Mouse (Mus musculus) layer of hippocampus, postnatal 25 days (tissue): ENCODE measurements around the gene Bud13. TPM values are rescaled to one million over a fixed set of nuclear protein-coding genes. Genes with fewer than 3 reads are reported as not detected.

Source experiments
- DNase-seq, 2 experiments: peaks; one replicate each; pipeline ENCODE4 v3.0.0; 2022; ENCODE audit warnings: mixed read lengths in 2 of 2, low spot score in 1 of 2; ENCODE audit errors: extremely low spot score in 1 of 2
- total RNA-seq, 2 experiments: library from RNA; stranded (reverse); gene quantifications; 2 replicates each; pipeline ENCODE4 v1.2.3; 2021

Gene Bud13
- 10 to 100 TPM; 10.2 to 13.0 TPM for total RNA-seq

DNA sequence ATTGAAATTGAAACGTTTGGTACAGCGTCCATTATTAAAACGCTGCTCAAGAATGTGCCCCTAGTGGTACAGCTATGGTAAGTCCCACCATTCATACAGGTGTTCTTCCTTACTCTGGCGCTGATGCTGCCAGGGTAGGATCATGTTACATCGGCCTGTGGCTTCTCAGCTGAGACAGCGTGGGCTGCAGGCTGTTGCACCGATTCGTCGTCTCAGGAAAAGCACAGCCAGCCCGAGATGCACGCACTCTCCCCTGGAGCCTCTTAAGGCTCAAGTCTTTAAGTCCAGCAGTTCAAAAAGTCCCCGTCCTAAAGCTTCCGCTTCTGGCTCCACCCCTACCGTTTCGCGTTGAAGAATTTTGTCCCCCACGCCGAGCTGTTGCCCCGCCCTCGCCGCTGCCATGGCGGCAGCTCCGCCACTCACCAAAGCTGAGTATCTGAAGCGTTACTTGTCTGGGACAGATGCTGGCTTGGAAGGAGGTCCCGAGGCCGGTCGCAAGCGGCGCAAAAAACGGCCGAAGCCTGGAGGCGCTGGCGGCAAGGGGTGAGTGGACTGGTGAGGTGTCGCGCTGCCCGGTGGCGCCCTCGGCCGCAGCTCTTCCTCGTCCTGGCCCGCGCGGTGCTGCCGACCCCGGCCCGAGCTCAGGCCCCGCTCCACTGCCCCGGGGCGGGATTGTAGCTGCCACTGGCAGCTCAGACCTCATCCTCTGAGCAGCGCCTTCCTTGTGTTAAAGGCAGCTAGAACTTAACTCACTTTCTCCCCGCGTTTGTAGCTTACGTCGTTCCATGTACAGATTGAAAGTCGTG, at the start of gene Bud13:
Gene Bud13 (plus strand): TSS at position 378 of the 806 bp plus-strand sequence.
- peak; percentile 88 to 93 for DNase-seq

DNA sequence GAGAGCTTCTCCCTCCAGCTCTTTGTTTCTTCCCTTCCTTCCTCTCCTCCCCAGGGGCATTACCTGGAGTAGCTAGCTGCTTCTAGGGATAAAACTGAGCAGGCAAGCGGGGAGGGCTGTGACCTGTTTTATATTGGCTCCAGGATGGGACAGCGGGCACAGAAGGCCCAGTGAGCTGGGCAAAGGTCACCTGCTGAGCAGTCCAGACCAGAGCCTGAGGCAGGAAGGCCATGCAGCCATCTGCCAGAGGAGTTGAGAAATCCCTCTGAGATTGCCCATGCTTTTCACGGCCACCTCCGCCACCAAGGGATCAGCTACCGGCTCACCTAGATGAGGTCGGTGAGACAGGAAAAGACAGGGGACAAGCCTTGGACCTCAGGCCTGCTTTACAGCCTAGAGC, 47.6 kb upstream of the Bud13 start:
- no peak for DNase-seq

GRCm38 (mm10) chr9:46235596-46235648, 47.4 kb upstream of the Bud13 start, which contains the start of gene Apoc3:
Apoc3 (minus strand) TSS chr9:46235636.
- DNase-seq = no peak

- no peak for DNase-seq
Measured at GRCm38 (mm10) chr9:46235649-46236048, 47.2 kb upstream of the Bud13 start.

- DNase-seq = no peak
Measured at GRCm38 (mm10) chr9:46238850-46239249, 44.0 kb upstream of the Bud13 start.

DNA sequence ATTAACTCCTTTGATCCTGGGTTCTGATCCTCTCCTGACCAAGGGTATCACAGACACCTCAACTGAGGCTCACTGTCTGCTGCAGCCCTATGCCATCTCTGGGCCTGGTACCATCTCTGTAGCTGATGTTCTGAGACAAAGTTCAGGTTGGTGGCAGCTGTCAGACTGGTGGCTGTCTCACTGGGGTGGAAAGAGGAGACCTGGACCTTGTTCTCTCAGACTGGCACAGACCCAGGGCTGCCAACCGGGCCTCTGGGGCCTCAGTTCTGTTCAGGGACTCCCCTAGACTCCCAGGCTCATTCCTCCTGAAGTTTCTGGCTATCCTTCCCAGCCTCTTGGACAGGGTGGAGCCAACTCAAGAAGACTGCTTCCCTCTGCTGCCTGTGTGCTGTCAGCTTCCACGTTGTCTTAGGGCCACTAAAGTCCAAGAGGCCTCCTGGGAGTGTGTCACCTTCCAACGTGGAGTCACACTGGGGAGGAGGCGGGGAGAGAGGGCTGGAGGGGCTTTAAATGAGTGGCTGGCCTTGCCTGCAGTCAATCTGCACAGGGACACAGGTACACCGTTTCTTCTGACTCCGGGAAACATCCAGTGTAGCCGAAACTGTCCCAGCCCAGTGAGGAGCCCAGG, 42.2 kb upstream of the Bud13 start, which contains the start of gene Apoa4:
Gene Apoa4 (plus strand): TSS at position 171 of the 628 bp plus-strand sequence.
- DNase-seq = no peak

DNA sequence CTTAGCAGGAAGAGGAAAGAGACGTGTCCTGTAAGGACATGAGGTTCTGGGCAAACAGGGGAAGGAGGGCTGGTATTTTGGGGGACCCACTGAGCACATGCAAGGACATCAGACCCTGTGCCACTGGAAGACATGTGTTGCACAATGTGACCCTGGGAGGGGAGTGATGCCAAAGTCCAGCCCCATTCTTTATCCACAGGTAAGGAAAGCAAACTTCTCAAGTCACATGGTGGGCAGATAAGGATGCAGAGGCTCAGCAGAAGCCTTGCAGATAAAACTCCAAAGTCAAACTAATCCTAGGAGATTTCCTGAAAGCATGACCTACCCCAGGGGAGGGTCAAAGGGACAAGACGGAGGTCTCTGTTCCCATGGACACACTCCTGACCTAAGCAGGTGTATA, 41.0 kb upstream of the Bud13 start:
- DNase-seq = no peak

GRCm38 (mm10) chr9:46243122-46243521, 39.7 kb upstream of the Bud13 start:
- no peak for DNase-seq

DNA sequence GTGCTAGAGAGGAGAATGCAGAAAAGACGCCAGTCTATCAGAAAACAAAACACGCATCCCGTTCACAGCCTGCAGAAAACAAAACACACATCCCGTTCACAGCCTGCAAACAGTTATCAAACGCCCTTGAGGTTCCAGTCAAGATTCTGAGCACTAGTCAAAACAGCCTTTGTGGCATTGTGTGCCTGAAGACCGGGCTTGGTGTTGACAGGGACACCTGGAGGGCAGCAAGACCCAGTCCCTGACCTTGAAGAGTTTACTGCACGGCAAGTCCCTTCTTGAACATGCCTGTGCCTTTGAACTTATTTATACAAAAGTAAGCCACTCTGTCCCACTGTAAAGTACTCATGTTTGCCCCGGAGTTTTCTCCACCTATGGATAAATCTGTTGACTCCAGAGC, 39.2 kb upstream of the Bud13 start:
- no peak for DNase-seq

DNA sequence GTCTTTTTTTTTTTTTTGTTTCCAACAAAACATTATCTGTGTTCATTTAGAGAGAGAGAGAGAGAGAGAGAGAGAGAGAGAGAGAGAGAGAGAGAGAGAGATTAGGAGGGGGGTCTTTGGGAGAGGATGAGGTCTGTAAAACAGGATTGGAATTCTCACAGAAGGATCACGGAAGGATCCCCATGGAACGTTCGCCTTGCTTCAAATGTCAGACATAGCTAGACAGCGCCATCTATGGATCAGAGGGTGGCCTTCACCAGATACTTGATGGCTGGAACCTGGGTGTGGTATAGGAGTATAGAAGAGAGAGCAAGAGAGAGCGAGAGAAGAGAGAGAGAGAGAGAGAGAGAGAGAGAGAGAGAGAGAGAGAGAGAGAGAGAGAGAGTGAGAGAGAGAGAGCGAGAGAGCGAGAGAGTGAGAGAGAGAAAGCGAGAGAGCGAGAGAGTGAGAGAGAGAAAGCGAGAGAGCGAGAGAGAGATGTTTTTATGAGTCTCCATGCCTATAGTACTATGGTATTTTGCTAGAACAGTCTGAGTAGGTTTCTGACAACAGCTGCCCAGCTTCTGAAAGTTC, 36.0 kb upstream of the Bud13 start:
- peak in 1 of 2 experiments; percentile 70 for DNase-seq

- no peak for DNase-seq
Measured at GRCm38 (mm10) chr9:46256177-46256576, 26.6 kb upstream of the Bud13 start.

GRCm38 (mm10) chr9:46256658-46257385, 26.0 kb upstream of the Bud13 start:
- DNase-seq = no peak

DNA sequence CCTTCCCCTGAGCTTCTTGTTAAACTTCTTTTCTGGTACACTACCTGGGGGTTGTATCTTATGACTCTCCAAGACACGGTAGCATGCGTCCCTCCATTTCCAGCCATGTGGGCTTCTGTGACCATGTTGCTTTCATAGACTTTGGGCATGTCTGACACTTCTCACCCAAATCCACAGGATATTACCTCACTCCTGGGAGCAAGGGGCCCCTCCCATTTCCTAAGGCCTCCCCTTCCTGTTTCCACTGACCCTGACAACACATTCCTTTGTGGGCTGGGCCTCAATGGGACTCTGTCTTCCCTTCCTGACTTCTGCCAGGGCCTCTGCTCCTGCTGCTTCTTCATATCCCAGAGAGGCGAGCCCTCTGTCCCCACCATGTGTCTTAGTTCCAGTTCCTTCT, 25.3 kb upstream of the Bud13 start:
- no peak for DNase-seq

- no peak for DNase-seq
Measured at GRCm38 (mm10) chr9:46259111-46259510, 23.7 kb upstream of the Bud13 start.

- DNase-seq = no peak
Measured at GRCm38 (mm10) chr9:46261131-46261530, 21.7 kb upstream of the Bud13 start.

DNA sequence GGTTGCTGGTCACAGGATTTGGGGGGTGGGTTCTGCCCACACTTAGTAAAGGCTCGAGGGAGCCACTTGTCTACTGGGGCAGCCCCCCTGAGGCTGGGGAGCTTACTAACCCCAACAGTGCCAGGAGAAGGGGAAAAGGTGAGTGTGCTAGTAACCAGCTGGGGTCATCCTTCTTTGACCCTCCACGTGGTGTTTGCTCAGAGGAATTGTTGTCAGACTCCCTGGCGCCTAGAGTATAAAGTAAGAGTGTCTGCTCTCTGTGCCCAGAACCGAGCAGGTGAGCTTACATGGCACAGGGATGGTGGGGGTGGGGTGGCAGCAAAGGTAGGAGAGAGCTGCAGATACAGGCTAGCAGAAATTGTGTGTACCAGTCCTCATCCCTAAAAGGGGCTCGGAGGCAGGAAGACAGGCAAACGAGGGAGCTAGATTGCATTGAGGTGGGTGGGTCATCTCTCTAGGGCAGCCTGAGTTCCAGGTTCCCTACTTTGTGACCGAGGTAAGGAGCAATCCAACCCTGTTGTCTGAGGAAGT, 14.4 kb upstream of the Bud13 start, which contains the start of gene Apoa5:
Gene Apoa5 (plus strand): TSS at position 291 of the 531 bp plus-strand sequence.
- DNase-seq = no peak

DNA sequence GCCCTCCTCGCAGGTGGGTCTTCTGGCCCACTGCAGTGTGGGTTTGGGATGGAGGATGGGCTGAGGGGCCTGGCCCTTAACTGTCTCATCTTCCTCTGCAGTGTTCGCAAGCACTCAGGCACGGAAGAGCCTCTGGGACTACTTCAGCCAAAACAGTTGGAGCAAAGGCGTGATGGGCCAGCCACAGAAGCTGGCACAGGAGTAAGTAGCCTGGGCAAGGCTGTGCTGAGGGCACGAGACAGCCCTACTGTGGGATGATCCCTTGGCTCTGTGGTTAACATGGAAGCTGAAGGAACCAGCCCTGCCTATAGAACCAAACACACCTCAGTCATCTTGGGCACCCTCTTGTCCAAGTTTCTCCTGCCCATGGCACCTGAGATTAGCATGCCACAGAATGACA, 13.7 kb upstream of the Bud13 start:
- DNase-seq = no peak

DNA sequence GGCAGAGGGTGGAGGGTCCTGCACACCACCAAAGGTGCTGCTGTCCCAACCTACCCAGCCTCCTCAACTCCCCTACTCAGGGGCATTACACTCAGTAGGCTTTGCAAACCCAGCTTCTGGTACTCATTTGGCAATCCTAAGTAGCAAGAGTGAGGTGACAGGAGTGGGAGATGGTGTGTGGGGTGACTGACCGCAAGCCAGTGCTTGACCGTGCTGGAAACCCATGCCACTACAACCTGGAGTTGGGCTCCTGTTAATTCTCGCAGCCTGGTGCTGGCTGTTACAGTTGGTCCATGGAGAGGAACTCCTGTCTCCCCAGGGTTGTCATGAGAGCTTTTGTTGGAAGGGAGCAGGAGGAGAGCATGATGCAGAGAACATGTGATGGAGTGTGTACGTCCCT, 12.0 kb upstream of the Bud13 start:
- DNase-seq = no peak

- DNase-seq = no peak
Measured at GRCm38 (mm10) chr9:46272070-46272469, 10.7 kb upstream of the Bud13 start.

DNA sequence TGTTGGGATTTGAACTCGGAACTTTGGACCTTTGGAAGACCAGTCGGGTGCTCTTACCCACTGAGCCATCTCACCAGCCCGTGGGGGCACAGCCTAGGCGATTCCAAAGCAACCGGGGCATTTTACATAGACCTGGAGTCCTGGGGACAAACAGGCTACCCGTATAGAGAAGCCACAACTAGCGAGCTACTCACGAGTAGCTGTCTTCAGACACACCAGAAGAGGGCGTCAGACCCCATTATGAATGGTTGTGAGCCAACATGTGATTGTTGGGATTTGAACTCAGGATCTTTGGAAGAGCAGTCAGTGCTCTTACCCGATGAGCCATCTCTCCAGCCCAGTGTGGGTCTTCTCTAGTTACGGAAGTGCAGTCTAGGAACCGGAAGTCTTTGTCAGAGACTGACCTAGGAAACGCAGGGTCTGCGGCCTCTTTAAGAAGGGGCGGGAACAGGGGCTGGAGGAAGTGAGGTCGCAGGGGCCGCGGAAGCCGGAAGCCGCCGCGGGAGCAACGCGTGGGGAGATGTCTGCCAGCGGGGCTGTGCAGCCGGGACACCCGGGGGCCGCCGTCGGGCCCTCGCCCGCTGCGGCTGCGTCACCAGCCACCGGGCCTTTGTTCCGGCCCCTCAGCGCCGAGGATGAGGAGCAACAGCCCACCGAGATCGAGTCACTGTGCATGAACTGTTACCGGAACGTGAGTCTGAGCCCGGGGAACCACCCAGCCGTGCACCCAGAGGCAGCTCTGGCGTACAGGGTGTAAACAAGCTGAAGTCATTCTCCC, 9.9 kb upstream of the Bud13 start, which contains the start of gene Zpr1:
Gene Zpr1 (plus strand): TSS at position 388 of the 778 bp plus-strand sequence.
- DNase-seq = peak; percentile 69 to 72
